Mouse (Mus musculus) heart, adult 2 months (tissue): ENCODE measurements around the gene Gm4340.
"Not testable (repeated sequence)": the region's sequence is repeated elsewhere in the genome, so short reads cannot be mapped to it uniquely, and the experiment has no call there.

Experiments used
- CTCF ChIP-seq: fragments of 200-600 bp; IDR thresholded peaks from 2 replicates; pipeline ENCODE4 v1.8.1; 2022; ENCODE audit warnings: antibody characterized with exemption, mild to moderate bottlenecking, moderate library complexity
- EP300 ChIP-seq: fragments of 200-500 bp; IDR thresholded peaks from 2 replicates; pipeline ENCODE4 v1.6.1; 2011; ENCODE audit warnings: low read depth, low read length, control low read depth; ENCODE audit not compliant: insufficient read depth
- POLR2A ChIP-seq: fragments of 200-500 bp; IDR thresholded peaks from 2 replicates; pipeline ENCODE4 v1.6.1; 2011; ENCODE audit warnings: mild to moderate bottlenecking, low read depth, low read length, control low read depth; ENCODE audit not compliant: insufficient read depth

DNA sequence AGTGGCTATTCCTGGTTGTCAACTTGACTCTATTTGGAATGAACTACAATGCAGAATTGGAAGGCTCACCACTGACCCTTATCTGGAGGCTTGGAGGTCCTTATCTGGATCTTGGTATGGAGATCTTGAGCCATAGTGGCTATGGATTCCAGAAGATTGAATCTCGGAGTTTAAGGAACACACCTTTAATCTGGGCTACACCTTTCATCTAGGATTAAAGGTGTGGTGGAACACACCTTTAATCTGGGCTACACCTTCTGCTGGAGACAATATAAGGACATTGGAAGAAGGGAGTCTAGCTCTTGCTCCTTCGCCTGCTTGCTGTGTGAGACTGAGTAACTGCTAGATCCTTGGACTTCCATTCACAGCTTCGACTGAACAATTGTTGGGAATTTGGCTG, 42.6 kb upstream of the Gm4340 start, which contains the start of gene Gm6763:
- not testable (repeated sequence) for TF ChIP-seq CTCF, EP300, POLR2A
